Mouse (Mus musculus) R1 (cell line): ENCODE results near the gene Tyro3.

Source experiments
- DNase-seq: peaks from one replicate; pipeline ENCODE4 v3.0.0-alpha.2; 2018; ENCODE audit warnings: low read depth, low spot score

Gene Tyro3

DNA sequence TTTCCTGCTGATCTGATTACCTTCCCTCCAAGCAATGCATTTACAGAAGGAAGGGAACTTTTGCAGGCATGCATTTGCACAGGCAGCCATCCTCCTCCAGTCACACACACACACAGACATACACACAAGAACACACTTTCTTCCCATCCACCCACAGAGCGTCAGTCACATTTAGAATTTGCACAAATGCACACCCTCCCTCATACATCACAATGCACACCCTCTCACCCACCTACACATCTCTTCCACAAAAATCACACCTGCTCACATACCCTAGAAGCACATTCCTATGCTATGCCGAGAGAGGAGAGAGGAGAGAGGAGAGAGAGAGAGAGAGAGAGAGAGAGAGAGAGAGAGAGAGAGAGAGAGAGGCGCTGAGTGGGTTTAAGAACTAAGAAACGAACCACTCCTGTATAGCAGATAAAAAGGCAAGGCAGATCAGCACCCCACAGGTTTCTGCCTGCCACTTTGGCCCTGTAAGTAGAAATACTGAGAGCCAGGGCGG lies at the start of gene Tyro3:
Tyro3 (plus strand) TSS at position 455 of the 505 bp plus-strand sequence.
- no peak for DNase-seq

DNA sequence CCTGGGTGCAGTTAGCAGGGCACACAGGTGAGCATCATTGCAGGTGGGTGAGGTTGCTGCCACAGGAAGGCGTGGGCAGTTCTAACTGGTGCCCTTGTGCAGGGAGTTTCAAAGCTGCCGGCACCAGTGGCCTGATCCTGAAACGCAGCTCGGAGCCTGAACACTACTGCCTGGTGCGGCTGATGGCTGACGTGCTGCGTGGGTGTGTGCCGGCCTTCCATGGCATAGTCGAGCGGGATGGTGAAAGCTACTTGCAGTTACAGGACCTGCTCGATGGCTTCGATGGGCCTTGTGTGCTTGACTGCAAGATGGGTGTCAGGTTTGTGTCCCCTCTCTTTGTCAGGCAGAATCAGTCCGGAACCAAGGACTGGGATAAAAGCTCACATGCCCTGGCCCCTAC lies 48.3 kb upstream of the Tyro3 start:
- no peak for DNase-seq

DNA sequence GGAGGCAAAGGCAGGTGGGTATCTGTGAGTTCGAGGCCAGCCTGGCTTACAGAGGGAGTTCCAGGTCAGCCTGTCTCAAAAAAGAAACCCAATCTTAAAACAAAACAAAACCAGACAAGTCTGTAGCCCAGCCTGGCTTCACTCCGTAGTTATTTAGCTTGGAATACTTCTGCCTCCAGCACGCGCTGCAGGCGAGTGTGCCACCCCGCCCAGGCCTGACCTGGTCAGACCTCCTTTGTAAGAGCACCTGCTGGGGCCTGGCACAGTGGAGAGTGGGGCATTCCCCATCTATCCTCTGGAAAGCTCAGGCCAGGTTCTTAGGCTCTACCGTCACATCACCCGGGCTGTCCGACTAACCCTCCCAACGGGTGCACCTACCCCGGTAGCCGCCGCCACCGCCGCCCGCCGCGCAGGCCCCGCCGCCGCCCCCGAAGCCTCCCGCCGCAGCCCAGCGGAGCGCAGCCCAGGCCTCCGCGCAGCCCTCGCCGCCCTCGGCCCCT lies 39.9 kb upstream of the Tyro3 start:
- peak; percentile 54 for DNase-seq

DNA sequence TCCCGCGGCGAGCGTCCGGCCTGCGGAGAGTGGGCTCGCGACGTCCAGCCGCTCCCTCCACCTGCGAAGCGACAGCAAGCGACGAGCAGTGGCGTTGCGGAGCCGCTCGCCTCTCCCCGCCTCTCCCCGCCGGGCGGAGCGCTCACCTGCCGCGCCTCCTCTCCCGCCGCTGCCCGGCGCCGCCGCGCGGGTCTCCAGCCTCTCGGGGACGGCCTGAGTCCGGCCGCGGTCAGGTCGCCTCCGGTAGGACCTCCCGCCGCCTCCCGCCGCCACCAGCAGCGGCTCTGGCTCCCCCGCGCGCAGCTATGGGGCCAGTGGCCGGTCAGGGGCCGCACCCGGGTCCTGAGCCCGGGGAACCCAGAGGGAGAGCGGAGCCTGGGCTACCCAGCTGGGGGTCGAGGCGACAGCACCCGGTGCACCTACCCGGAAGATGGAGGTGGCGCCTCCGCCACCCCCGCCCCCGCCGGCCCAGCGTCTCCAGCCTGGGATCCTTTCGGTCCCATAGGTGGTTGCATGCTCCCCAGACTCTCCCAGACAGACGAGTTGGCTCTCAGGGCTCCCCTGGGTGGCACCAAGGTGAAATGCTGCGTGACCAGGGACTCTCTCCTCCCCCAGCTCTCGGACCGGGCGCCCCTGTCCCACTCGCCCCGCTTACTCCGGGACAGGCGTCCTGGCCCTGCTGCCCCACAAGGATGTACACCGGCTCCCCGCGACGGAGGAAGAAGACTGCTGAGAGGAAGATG lies 39.3 kb upstream of the Tyro3 start:
- DNase-seq: no peak

DNA sequence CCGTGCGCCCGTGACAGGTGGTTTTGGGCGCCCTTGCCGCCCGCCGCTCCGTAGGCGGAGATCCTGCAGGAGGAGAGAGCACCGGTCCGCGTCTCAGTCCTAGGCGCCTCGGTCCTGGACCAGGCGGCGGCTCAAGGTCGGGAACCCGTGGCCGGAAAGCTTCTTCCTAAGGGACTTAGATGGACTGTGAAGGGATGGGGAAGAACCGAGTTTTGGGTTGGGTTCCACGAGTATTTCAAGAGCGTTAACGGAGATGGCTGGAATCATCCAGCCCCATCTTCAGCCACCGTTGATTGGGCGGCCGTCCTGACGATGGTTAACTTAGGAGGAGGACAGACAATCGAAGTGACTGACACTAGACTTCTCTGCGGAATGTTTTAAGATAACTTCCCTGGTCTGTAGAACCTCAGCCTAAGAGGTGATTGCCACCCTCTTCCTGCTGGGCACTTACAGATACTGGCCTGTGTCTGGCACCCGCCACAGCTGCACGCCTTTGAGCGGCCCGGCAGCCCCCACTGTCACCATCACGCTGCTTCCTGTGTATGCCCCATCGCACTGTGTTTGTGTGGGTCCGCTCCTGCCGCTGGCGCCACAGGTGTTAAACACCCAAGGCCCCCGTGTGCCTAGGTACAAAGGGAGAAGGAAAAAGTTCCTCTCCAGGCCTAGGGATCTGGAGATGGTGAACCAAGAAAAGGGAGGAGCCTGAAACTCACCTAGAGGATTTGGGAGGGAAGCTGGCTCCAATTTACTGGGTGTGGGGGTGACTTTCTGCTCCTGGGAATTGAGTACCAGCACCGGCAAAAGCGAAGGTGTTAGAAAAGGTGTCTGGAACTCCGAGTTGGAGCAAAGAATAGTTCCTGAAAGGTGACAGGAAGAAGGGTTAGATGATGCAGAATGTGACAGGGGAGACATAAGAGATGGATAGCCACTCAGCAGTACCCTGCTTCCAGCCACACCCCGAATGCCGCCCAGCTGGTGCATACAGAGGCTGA lies 38.4 kb upstream of the Tyro3 start:
- DNase-seq: peak; percentile 46

DNA sequence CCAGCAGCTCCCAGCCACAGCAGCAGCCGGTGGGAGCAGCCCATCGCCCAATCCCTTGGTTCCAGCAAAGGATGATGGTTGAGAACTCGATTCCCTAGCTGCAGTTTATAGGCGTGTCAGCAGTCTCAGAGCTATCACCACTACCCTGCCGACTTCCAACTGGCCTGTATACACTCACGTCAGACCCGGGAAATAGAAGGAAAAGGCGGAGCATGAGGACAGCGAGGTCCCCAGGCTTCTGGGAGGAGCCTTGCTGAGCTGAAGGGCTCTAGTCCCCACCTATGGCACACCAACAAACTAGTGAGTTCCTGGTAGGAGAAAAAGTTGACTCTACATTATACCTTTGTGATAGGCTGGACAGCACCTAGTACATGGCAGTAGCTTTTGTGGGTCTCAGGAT lies 37.3 kb upstream of the Tyro3 start, which contains the start of gene Ltk:
Ltk (minus strand) TSS at position 181 of the 400 bp plus-strand sequence.
- DNase-seq: no peak

DNA sequence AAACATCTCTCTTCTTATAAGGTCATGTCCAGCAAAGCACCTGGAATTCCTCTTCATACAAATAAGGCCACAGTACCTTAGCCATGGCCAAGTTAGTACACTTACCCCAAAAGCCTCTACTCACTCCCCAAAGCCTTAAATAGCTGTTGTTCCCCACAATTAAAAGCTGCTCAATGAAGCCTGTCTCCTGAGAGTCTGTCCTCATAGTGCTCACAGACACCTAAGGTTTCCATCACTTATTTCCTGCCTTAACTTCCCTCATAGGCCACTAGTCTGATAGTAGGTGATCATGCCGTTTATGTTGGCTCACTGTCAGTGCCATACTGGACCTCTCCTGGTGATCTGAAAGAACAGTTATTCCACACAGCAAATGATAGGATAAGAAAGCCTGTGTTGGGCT lies 35.3 kb upstream of the Tyro3 start:
- no peak for DNase-seq

DNA sequence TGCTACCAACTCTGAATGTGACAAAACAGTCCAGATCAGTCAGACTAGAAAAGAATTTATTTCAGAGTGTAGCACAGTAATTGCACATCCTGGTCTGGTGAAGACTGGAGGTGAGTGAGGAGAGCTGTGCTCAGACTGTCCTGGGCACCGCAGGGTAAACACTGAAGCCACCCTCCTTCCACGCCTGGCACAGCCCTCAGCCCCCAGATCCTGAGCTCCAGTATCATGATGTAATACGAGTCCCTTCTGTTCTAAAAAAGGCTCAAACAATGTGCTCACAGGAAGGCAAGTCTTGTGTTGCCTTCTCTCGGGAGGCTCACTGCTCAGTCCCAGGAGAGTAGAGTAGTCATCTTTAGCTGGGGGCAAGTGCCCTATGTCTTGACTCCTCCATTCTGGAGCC lies 33.6 kb upstream of the Tyro3 start:
- DNase-seq: no peak

DNA sequence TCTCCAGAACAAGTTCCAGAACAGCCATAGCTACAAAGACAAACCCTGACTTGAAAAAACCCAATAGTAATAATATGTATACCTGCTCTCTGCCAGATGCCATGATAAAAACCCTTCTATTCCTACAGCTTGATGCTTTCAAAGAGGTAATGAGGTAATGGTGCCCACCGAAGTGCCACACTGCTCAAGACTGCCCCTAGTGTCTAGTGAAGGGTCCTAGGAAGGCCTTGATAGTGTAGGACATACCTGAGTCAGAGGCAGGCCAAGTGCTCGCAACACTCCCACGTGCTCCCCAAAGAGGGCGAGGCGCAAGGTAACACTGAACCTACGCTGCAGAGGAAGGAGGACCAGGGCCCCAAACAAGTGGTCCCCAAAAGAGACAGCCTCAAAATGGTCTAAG lies 30.3 kb upstream of the Tyro3 start:
- DNase-seq: peak; percentile 66

DNA sequence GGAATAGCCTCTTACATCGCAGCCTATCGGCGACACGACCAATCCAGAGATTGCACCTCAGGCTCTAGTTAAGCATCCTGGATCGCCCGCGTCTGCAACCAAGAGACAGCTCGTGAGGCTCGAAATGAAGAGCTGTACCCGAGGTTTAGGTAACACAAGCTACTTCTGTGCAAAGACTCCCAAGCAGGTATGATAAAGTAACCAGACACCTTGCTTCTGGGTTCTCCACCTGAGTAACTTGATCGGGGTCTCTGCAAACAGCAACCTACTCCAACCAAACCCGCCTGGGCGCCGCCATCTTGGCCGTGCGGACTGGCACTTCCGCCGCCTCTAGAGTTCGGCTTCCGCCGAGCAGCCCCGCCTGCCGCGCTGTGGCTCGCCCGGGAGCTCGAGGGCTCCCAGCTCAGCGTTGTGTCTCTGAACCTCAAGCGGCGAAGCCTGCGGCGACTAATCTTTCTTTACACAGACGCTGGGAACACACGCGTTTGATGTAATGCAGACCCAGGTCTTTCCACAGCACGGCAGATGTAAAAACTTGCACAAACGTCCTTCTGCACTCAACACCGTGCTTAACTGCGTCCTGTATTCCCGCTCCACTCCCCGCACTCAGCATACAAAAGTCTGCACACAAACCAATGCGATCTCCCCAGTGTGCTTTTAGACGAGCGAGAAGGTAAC lies 10.2 kb upstream of the Tyro3 start, which contains the start of gene Rpap1:
Rpap1 (minus strand) TSS at position 332 of the 678 bp plus-strand sequence.
- DNase-seq: peak; percentile 90

DNA sequence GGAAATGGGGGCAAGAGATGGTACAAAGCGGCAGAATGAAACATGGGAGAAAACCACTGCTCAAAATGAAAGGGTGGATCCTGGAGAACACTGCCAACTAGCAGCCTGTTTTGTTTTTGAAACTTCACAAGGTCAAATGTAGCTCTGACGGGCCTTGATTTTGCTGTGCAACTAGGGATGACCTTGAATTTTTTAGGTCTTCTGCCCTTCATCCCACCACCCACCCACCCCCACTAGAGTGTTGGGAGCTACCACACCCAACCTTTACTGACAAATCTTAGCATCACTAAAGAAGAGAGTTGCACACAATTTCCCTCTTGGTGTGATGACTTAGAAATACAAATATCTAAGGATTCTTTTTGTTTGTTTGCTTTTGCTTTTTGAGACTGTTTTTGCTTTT lies 7.5 kb upstream of the Tyro3 start:
- peak; percentile 66 for DNase-seq

DNA sequence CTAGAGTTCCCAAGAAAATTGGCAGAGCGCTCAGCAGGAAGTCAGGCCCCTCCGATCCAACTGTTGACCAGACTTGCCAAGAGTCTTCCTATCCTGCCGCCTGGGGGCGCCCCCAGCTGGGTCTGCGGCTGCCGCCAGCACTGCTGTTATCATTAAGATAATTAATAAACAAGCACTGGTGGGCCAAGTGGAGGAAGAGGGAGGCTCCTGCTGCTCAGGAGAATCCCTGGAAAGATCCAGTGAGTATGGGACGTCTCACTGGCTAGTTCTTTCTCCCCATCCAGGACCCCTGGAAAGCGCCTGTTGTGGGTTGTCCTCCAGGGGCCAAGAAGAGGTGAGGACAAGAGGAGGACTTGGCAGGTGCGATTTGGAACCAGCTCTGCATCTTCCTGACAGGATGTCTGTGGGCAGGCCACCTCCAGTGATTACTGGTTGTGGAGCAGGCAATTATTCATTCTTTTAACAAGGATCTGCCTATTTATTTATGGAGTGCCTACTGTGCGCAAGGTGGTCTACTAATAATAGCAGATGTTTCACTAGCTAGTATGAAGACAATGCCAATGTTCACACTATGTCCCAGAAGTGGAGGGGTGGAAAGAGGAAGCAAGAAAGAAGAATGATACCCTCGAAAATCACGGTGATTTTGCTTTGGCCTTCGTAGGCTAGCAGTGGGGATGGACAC lies 854 bp downstream of the Tyro3 start:
- peak; percentile 68 for DNase-seq

DNA sequence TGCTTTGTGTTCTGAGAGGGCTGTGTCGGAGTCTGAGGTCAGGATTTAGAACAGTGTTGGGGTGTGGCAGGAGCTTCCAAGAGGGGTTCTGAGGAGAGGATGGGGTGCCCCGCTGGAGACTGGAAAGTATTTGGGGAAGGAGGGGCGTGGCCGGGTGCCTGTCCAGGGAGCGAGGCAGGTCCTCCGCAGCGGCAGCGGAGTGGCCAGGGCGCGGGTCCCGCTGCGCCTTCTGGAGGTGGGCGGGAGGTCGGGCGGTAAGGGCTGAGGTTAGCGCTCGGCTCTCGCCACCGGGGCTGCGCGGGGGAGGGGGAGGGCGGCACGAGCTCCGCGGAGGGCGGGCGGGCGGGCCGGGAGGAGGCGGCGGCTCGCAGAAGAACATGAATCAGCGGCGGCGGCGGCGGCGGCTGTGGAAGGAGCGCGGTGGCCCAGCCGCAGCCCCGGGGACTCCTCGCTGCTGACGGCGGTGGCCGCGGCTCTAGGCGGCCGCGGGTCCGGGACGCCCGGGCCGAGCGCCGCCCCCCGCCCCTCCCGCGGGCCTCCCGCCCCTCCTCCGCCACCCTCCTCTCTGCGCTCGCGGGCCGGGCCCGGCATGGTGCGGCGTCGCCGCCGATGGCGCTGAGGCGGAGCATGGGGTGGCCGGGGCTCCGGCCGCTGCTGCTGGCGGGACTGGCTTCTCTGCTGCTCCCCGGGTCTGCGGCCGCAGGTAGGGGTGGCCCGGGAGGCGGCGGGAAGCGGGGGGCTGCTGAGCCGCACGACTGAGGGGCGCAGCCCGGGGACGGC lies 1.8 kb downstream of the Tyro3 start:
- DNase-seq: peak; percentile 64

DNA sequence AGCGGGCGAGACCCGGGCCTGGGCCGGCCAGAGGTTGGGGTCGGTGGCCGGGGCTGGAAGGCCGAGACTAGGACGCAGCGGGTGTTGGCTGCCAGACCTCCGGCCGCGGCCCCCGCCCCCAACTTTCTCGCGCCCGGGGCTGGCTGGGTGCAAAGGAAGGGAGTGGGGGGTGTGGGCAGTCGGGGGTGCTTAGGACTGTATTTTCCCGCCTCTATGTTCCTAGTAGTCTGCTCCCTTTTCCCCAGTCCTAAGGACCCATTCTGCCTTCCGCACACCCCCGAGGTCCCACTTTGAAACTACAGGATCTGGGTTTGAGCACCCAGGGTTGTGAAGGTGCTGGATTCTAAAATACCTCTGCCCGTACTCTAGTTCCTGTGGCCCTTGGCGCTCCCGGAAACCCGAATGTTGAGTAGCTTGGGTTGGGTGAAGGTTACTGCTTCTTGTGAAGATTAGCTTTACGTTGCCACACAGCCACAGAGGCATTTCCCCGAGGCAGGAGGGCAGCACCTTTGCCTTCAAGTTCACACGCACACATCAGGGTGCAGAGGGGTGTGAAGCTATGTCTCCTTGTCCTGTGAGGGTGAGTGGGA lies 2.5 kb downstream of the Tyro3 start:
- DNase-seq: peak; percentile 50

DNA sequence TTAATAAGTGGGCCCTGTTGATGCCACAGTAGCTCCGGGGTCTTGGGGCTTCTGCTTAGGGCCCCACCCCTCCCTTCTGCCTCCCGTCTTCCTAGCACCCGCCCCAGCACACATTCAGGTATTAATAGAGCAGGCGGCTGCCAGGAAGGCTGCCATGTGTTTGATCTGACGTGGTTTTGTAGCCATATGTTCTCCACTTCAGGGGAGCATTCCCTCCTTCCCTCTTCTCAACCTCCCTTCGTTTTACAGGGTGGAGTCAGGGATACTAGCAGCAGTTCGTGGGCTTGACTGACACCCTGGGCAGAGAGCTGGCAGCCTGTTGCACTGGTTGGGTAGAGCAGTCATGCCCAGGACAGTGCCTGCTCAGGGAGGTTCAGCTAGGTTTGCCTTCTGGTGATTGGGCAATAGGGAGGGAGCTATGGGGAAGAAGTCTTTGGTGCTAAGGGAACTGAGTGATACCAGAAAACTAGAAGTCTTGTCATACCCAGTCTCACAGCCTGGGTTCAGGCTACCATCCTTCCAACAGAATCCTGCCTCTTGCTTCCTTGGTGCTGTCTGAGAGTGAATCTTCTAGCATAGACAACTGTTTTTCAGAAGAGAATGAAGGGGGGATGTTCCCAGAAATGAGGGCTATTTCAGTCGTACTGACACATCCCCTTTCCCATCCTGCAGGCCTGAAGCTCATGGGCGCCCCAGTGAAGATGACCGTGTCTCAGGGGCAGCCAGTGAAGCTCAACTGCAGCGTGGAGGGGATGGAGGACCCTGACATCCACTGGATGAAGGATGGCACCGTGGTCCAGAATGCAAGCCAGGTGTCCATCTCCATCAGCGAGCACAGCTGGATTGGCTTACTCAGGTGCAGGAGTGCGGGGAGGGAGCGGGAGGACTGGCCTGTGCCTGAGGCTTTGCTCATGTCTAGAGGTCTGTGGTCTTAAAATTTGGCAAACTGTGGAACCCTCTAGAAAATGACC lies 3.6 kb downstream of the Tyro3 start:
- DNase-seq: no peak

DNA sequence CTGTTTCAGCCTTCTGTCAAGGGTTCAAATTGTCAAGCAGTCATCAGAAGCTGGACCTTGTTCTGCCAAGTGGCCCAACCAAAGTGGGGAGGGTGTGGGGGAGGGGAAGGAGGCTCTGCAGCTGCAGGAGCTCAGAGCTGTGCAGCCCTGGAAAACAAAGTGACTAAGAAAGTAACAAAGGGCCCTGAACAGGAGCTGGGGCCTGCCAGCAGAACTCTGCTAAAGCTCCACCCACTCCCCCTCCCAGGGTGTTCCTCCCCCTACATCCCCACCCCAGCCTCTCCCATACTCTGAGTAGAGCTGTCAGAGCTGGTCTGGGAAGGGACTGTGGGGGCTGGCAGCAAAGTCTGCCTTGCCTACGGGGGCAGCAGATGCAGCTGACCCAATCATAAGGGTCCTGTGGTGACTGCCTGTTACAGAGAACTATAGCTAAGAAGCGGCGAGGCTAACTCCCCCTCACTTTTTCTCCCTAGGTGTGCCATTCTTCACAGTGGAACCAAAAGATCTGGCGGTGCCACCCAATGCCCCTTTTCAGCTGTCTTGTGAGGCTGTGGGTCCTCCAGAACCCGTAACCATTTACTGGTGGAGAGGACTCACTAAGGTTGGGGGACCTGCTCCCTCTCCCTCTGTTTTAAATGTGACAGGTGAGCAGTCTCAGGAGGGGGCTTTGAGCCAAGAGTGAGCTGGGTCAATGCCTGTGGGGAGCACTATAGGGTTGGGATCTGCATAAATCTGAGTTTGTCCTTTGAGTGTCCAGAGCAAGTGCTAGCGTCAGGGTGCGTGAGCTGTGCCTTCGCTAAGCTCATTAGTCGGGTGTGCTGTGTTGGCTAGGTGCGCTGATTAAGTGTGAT lies 5.5 kb downstream of the Tyro3 start:
- DNase-seq: peak; percentile 89

DNA sequence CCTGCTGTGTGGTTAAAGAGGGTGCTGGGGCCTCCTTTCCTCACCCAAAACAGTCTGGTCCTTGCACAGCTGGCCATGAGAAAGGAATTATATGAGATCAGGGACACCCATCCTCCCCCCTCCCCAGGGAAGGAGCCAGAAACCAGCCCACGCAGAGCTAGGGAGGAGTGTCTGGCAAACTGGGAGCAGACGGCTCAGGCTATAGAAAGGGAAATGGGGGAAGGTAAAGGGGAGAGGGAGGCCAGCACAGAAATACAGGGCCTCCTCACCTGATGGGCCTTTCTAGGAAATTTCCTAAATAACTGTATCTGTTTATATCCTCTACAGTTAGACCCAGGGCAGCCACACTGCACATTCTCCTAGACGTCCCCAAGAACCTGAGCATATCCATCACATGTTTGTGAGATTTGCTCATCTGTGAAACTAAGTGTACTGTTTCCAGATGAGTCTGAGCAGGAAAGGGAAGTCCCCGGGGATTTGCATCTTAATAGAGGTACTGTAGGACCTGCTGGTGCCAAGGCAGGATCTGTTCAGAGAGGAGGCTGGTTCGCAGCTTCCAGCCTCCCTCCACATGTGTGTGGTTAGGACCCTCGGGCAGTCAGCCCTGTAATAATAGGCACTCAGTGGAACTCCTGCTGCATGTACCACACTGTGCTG lies 6.2 kb downstream of the Tyro3 start:
- DNase-seq: peak; percentile 78
